Mouse (Mus musculus) neural tube, embryonic 13.5 days (tissue): Measurements from ENCODE around the gene Slc30a5. TPM values are rescaled to one million over a fixed set of nuclear protein-coding genes. Genes with fewer than 3 reads are reported as not detected.

ENCODE experiments used
- polyA plus RNA-seq: library from polyadenylated mRNA; unstranded; fragments of >200 nt; fragmentation: Nextera tagmentation; extraction: Ambion mirVana; gene quantifications from 2 replicates; pipeline ENCODE4 v1.2.1, GENCODE M21; 2015

The Slc30a5 gene
- polyA plus RNA-seq, 1 experiment from 2014 or later: 35.0 TPM

Other genes with a start within 250 kb of the Slc30a5 start
- gene Marveld2, start 216.5 kb downstream of the Slc30a5 start, polyA plus RNA-seq: 2.4 and 2.5 TPM in 2 replicates
- 332 and 337 TPM in 2 replicates for gene Ak6, start 182.4 kb downstream of the Slc30a5 start, polyA plus RNA-seq
- 18.5 and 19.6 TPM in 2 replicates for gene Rad17, start 182.4 kb downstream of the Slc30a5 start, polyA plus RNA-seq
- 26.0 and 28.5 TPM in 2 replicates for gene Taf9, start 181.8 kb downstream of the Slc30a5 start, polyA plus RNA-seq
- 1.9 and 2.3 TPM in 2 replicates for gene Ccdc125, start 163.7 kb downstream of the Slc30a5 start, polyA plus RNA-seq
- 49.0 and 49.6 TPM in 2 replicates for gene Cdk7, start 102.5 kb downstream of the Slc30a5 start, polyA plus RNA-seq
- 142 and 165 TPM in 2 replicates for gene Mrps36, start 88.8 kb downstream of the Slc30a5 start, polyA plus RNA-seq
- 10.1 and 10.9 TPM in 2 replicates for gene Cenph, start 57.5 kb downstream of the Slc30a5 start, polyA plus RNA-seq
- gene Ccnb1, start 46.9 kb downstream of the Slc30a5 start, polyA plus RNA-seq: 45.2 and 60.2 TPM in 2 replicates